In genomic region chr12:69422827-69423537, GRCm38 (mm10) we compare ENCODE assay signal across 8 mouse cellular contexts. TPM values are rescaled to one million over a fixed set of nuclear protein-coding genes. Genes with fewer than 3 reads are reported as not detected.
DNase-seq lines count a peak whose midpoint lies in the region; ATAC-seq and TF ChIP-seq lines count a peak whose summit lies in the region.
"Had no signal": no experiment of that assay in that cellular context is flagged by ENCODE, and none has a peak within 500 bp of the region (broad histone marks: within the 10 kb centered on the region; RNA-seq: fewer than 3 reads in every experiment).

No protein-coding gene starts in this region.

- no peak for TF ChIP-seq CTCF in kidney, adult 2 months (conservative IDR thresholded peaks at IDR 0.05; ENCODE audit: insufficient read depth, insufficient read length, low read depth, low read length)

- peaks cover 4% of the 10 kb centered on the region; the same call in 1 of the 2 replicates for H3K4me1 ChIP-seq in kidney, adult 2 months (ENCODE audit: control insufficient read depth, insufficient read depth, low read length)

- ATAC-seq in CD4-positive, CD25-positive, alpha-beta regulatory T cell, adult 4 months = peak; percentile 98
- ATAC-seq in megakaryocyte, adult 5-6 weeks (ENCODE audit: poor library complexity, severe bottlenecking) = peak; percentile 98

- peak; percentile 70 to 71 for DNase-seq in B cell, adult 2 months
- peak; percentile 63 for DNase-seq in kidney, adult 2 months
- DNase-seq in urinary bladder, postnatal 36 days (ENCODE audit: low spot score in 2 of 2) = peak; percentile 61 to 65
- DNase-seq in testis, postnatal 14 days (ENCODE audit: low spot score) = no peak
- no peak for DNase-seq in left cerebral cortex, postnatal 14 days (ENCODE audit: low spot score in 2 of 2)

- TF ChIP-seq POLR2A in kidney, adult 2 months (IDR thresholded peaks at IDR 0.05; ENCODE audit: low read depth, low read length) = no peak

- H3K4me3 ChIP-seq in kidney, adult 2 months (ENCODE audit: insufficient read depth, low read depth, low read length) = no peak overlapping the region
- H3K4me3 ChIP-seq: myocyte had no signal

- intact Hi-C loops in left cerebral cortex, postnatal 14 days (cut with DNase I) = no loop called here

- H3K27me3 ChIP-seq in kidney, adult 2 months (replicated peaks; ENCODE audit: control insufficient read depth, insufficient read depth, low read length) = no peaks in the 10 kb centered on the region

- no peaks in the 10 kb centered on the region for H3K36me3 ChIP-seq in kidney, adult 2 months (ENCODE audit: control insufficient read depth, insufficient read depth, low read length)

- peak overlapping the region; percentile 45 for H3K27ac ChIP-seq in kidney, adult 2 months (ENCODE audit: insufficient read depth, low read depth, low read length)

- 43% methylated on average over 20 of the region's 20 CpGs for WGBS in kidney, adult 2 months

RNA-seq across cellular contexts. Expression of gene Gm9887, which starts 50.7 kb away (rescaled TPM):
- under 1 TPM in 1 of 2 experiments, not detected in 1; 0.54 TPM for polyA plus RNA-seq in CD4-positive, CD25-positive, alpha-beta regulatory T cell, adult 4 months (2017; shearing (Covaris generic))
- polyA plus RNA-seq in kidney, adult 2 months (2012; rRNA removed) = 0.94 and 1.4 TPM in 2 replicates
- total RNA-seq in megakaryocyte, adult 5-6 weeks (2015) = not detected in 2 replicates
- total RNA-seq in megakaryocyte, adult 5-6 weeks (2017) = not detected in 2 replicates
- total RNA-seq in left cerebral cortex, postnatal 14 days (2021) = 1 to 10 TPM; 1.0 to 2.7 TPM

RNA-seq across cellular contexts. Expression of gene Arf6, which starts 51.0 kb away (rescaled TPM):
- polyA plus RNA-seq in CD4-positive, CD25-positive, alpha-beta regulatory T cell, adult 4 months (2017; shearing (Covaris generic)) = 10 to 100 TPM; 27.8 to 79.0 TPM
- polyA plus RNA-seq in kidney, adult 2 months (2012; rRNA removed) = 90.7 and 95.6 TPM in 2 replicates
- 78.8 and 94.8 TPM in 2 replicates for total RNA-seq in megakaryocyte, adult 5-6 weeks (2015)
- total RNA-seq in megakaryocyte, adult 5-6 weeks (2017) = 125 and 133 TPM in 2 replicates
- total RNA-seq in left cerebral cortex, postnatal 14 days (2021) = 10 to 100 TPM; 55.5 to 57.9 TPM

Comparison
In these comparisons a context has a peak if more than half of its experiments do, and no peak if none do; other contexts are left out.
1. DNase-seq: peak in B cell, adult 2 months (2 of 2), kidney, adult 2 months (single experiment) and urinary bladder, postnatal 36 days (2 of 2); none in testis, postnatal 14 days (single experiment) and left cerebral cortex, postnatal 14 days (0 of 2).